Mouse (Mus musculus): ENCODE results near the gene Pde8b. TPM values are rescaled to one million over a fixed set of nuclear protein-coding genes. Genes with fewer than 3 reads are reported as not detected.

The Pde8b gene
- polyA plus RNA-seq, 1 experiment from 2014 or later = 3.6 TPM

- H3K4me3 ChIP-seq (ENCODE audit: low read depth, low read length) = no peak overlapping the region
- H3K4me2 ChIP-seq (ENCODE audit: low read length) = no peak overlapping the region
- H3K36me3 ChIP-seq (ENCODE audit: control insufficient read depth, insufficient read depth, low read length) = no peaks in the 10 kb centered on the region
- H3K27ac ChIP-seq (ENCODE audit: low read depth, low read length) = no peak overlapping the region
- H3K4me1 ChIP-seq (ENCODE audit: control insufficient read depth, insufficient read depth, low read length) = no peaks in the 10 kb centered on the region
- no peaks in the 10 kb centered on the region for H3K27me3 ChIP-seq (replicated peaks; ENCODE audit: control insufficient read depth, insufficient read depth, low read length)
- DNase-seq (ENCODE audit: low spot score) (peak; percentile 19), ATAC-seq (no peak)
- no peaks in the 10 kb centered on the region for H3K9me3 ChIP-seq (replicated peaks; ENCODE audit: control insufficient read depth, low read length)
- no peak overlapping the region for H3K9ac ChIP-seq (ENCODE audit: low read length)
- 67% methylated on average over 9 of the region's 9 CpGs for WGBS
Observed at GRCm38 (mm10) chr13:95177326-95177725, 72.8 kb downstream of the Pde8b start.

DNA sequence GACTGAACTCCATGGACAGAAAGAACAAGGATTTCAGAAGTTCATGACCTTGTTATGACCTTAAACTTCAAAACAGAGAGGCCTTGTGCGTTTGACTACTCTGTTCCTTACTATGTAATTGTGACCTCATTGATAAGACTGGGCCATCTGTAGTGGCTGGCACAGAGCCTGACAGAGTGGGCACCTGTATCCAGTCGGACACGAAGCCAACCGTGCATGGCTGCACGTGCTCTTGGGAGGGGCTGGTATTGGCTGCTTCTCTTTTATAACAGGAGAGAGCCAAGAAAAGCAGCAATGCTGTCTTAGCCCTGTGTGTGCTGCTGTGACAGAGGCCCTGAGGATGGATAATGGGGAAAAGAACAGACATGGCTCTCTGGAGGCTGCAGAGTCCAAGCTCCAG, 73.7 kb downstream of the Pde8b start:
- 49% methylated on average over 5 of the region's 5 CpGs for WGBS

DNA sequence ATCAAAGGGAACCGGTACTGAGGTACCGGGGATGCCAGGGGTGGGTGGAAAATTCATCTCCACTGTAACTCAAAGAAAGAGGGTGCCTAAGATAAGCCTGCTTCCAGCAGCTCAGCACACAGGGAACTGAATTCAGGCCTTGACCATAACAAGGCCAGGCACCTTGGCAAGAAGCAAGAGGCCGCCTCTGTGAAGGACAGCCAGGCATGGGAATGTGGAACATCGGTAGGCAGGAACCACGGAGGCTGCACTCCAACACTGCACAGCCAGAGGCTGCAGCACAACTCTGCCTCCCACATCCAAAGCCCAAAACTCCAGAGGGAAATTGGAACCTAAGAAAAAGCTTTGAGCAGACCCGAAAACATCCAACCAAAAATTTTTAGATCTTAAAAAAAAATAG, 75.9 kb downstream of the Pde8b start:
- Histone ChIP-seq H3K4me3 (ENCODE audit: low read depth, low read length) (no peak overlapping the region), H3K9ac (ENCODE audit: low read length) (no peak overlapping the region), H3K27me3 (replicated peaks; ENCODE audit: control insufficient read depth, insufficient read depth, low read length) (no peaks in the 10 kb centered on the region), H3K27ac (ENCODE audit: low read depth, low read length) (no peak overlapping the region), H3K4me2 (ENCODE audit: low read length) (no peak overlapping the region), H3K36me3 (ENCODE audit: control insufficient read depth, insufficient read depth, low read length) (no peaks in the 10 kb centered on the region), H3K9me3 (replicated peaks; ENCODE audit: control insufficient read depth, low read length) (no peaks in the 10 kb centered on the region), H3K4me1 (ENCODE audit: control insufficient read depth, insufficient read depth, low read length) (no peaks in the 10 kb centered on the region)
- ATAC-seq (no peak), DNase-seq (ENCODE audit: low spot score) (no peak)
- WGBS = 87% methylated on average over 6 of the region's 6 CpGs

More for the DNA sequence above, 73.7 kb downstream of the Pde8b start:
- Histone ChIP-seq H3K4me3 (ENCODE audit: low read depth, low read length) (no peak overlapping the region), H3K27ac (ENCODE audit: low read depth, low read length) (no peak overlapping the region), H3K36me3 (ENCODE audit: control insufficient read depth, insufficient read depth, low read length) (no peaks in the 10 kb centered on the region), H3K27me3 (replicated peaks; ENCODE audit: control insufficient read depth, insufficient read depth, low read length) (no peaks in the 10 kb centered on the region), H3K9ac (ENCODE audit: low read length) (no peak overlapping the region), H3K4me2 (ENCODE audit: low read length) (no peak overlapping the region), H3K9me3 (replicated peaks; ENCODE audit: control insufficient read depth, low read length) (no peaks in the 10 kb centered on the region), H3K4me1 (ENCODE audit: control insufficient read depth, insufficient read depth, low read length) (no peaks in the 10 kb centered on the region)
- 0 out of 2 replicates have a peak, but pooled peaks have one; percentile 23 for ATAC-seq
- DNase-seq (ENCODE audit: low spot score) = peak; percentile 20

- DNase-seq (ENCODE audit: low spot score) = no peak
- Histone ChIP-seq H3K4me3 (ENCODE audit: low read depth, low read length) (no peak overlapping the region), H3K27me3 (replicated peaks; ENCODE audit: control insufficient read depth, insufficient read depth, low read length) (no peaks in the 10 kb centered on the region), H3K9ac (ENCODE audit: low read length) (no peak overlapping the region), H3K27ac (ENCODE audit: low read depth, low read length) (no peak overlapping the region), H3K36me3 (ENCODE audit: control insufficient read depth, insufficient read depth, low read length) (no peaks in the 10 kb centered on the region), H3K4me2 (ENCODE audit: low read length) (no peak overlapping the region), H3K9me3 (replicated peaks; ENCODE audit: control insufficient read depth, low read length) (no peaks in the 10 kb centered on the region), H3K4me1 (ENCODE audit: control insufficient read depth, insufficient read depth, low read length) (no peaks in the 10 kb centered on the region)
- no peak for ATAC-seq
- 86% methylated on average over 4 of the region's 4 CpGs for WGBS
Observed at GRCm38 (mm10) chr13:95172346-95172745, 77.8 kb downstream of the Pde8b start.

DNA sequence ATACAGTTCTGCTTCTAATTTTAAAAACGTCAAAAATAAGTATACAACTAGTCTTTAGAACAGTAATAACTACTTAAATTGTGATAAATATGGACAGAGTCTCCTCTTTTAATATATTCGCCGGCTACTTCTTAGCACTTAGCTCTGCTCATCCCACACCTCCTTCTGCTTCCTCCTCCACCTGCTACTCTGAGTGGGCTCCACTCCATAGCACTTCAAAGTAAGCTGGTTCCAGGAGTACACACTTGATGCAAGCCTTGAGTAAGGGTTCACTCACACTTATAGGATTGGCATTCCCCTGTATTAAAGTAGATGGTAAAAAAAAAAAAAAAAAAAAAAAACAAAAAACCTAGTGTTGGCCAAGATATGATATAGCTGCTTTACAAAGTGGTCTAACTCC, 89.9 kb downstream of the Pde8b start:
- Histone ChIP-seq H3K9me3 (replicated peaks; ENCODE audit: control insufficient read depth, low read length) (no peaks in the 10 kb centered on the region), H3K9ac (ENCODE audit: low read length) (no peak overlapping the region), H3K36me3 (ENCODE audit: control insufficient read depth, insufficient read depth, low read length) (no peaks in the 10 kb centered on the region), H3K4me2 (ENCODE audit: low read length) (no peak overlapping the region), H3K27me3 (replicated peaks; ENCODE audit: control insufficient read depth, insufficient read depth, low read length) (no peaks in the 10 kb centered on the region), H3K4me3 (ENCODE audit: low read depth, low read length) (no peak overlapping the region), H3K4me1 (ENCODE audit: control insufficient read depth, insufficient read depth, low read length) (no peaks in the 10 kb centered on the region), H3K27ac (ENCODE audit: low read depth, low read length) (no peak overlapping the region)
- 90% methylated on average over 3 of the region's 3 CpGs for WGBS
- no peak for DNase-seq (ENCODE audit: low spot score)
- no peak for ATAC-seq

DNA sequence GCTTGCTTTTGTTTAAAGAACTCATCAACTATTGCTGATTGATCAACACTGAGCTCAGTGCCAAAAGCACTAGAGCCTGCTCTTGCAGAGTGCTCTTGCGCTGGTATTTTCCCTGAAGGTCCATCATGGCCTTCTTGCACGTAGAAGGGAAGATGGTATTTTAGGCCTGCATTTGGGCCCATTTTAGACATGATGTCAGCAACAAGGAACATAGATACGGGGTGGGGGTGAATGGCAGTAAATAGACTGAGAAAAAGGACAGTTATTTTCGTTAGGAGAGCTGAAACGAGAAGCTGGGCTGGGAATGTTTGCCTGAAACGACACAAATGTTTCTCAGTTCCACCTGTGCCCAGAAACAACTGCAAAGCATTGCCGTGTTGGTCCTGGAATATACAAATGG, 91.2 kb downstream of the Pde8b start:
- H3K4me3 ChIP-seq (ENCODE audit: low read depth, low read length) = no peak overlapping the region
- H3K9me3 ChIP-seq (replicated peaks; ENCODE audit: control insufficient read depth, low read length) = no peaks in the 10 kb centered on the region
- no peaks in the 10 kb centered on the region for H3K27me3 ChIP-seq (replicated peaks; ENCODE audit: control insufficient read depth, insufficient read depth, low read length)
- ATAC-seq = no peak
- no peak overlapping the region for H3K27ac ChIP-seq (ENCODE audit: low read depth, low read length)
- no peak overlapping the region for H3K4me2 ChIP-seq (ENCODE audit: low read length)
- no peak for DNase-seq (ENCODE audit: low spot score)
- no peaks in the 10 kb centered on the region for H3K36me3 ChIP-seq (ENCODE audit: control insufficient read depth, insufficient read depth, low read length)
- no peaks in the 10 kb centered on the region for H3K4me1 ChIP-seq (ENCODE audit: control insufficient read depth, insufficient read depth, low read length)
- H3K9ac ChIP-seq (ENCODE audit: low read length) = no peak overlapping the region
- 85% methylated on average over 7 of the region's 7 CpGs for WGBS

DNA sequence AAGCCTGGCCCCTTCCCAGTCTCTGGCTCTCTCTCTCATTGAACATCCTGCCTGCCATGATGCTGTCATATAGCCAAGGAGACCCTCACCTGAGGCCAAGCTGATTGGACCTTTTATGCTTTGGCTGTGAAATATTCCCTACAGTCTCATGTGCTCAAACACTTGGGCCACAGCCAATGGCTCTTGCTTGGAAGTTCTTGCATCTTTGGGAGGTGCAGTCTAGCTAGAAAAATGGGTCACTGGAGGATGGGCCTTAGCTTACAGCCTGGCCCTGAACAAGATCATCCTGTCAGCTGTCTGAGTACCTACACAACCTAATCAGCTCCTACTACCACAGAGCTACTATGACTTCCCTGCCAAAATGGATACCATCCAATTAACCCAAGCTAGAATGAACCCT, 105.4 kb downstream of the Pde8b start:
- no peak for DNase-seq (ENCODE audit: low spot score)
- no peak overlapping the region for H3K4me2 ChIP-seq (ENCODE audit: low read length)
- H3K27ac ChIP-seq (ENCODE audit: low read depth, low read length) = no peak overlapping the region
- ATAC-seq = no peak
- H3K27me3 ChIP-seq (replicated peaks; ENCODE audit: control insufficient read depth, insufficient read depth, low read length) = no peaks in the 10 kb centered on the region
- no peaks in the 10 kb centered on the region for H3K36me3 ChIP-seq (ENCODE audit: control insufficient read depth, insufficient read depth, low read length)
- no peak overlapping the region for H3K9ac ChIP-seq (ENCODE audit: low read length)
- no peaks in the 10 kb centered on the region for H3K4me1 ChIP-seq (ENCODE audit: control insufficient read depth, insufficient read depth, low read length)
- no peak overlapping the region for H3K4me3 ChIP-seq (ENCODE audit: low read depth, low read length)
- H3K9me3 ChIP-seq (replicated peaks; ENCODE audit: control insufficient read depth, low read length) = peaks cover 4% of the 10 kb centered on the region; the same call in 1 of the 2 replicates

GRCm38 (mm10) chr13:95140460-95141079, 109.6 kb downstream of the Pde8b start:
- WGBS = 87% methylated on average over 4 of the region's 4 CpGs
- H3K4me1 ChIP-seq (ENCODE audit: control insufficient read depth, insufficient read depth, low read length) = no peaks in the 10 kb centered on the region
- H3K4me2 ChIP-seq (ENCODE audit: low read length) = no peak overlapping the region
- no peak overlapping the region for H3K4me3 ChIP-seq (ENCODE audit: low read depth, low read length)
- H3K27me3 ChIP-seq (replicated peaks; ENCODE audit: control insufficient read depth, insufficient read depth, low read length) = no peaks in the 10 kb centered on the region
- H3K27ac ChIP-seq (ENCODE audit: low read depth, low read length) = no peak overlapping the region
- peaks cover 4% of the 10 kb centered on the region; the same call in 1 of the 2 replicates for H3K9me3 ChIP-seq (replicated peaks; ENCODE audit: control insufficient read depth, low read length)
- ATAC-seq = no peak
- DNase-seq (ENCODE audit: low spot score) = no peak
- H3K36me3 ChIP-seq (ENCODE audit: control insufficient read depth, insufficient read depth, low read length) = no peaks in the 10 kb centered on the region
- no peak overlapping the region for H3K9ac ChIP-seq (ENCODE audit: low read length)

DNA sequence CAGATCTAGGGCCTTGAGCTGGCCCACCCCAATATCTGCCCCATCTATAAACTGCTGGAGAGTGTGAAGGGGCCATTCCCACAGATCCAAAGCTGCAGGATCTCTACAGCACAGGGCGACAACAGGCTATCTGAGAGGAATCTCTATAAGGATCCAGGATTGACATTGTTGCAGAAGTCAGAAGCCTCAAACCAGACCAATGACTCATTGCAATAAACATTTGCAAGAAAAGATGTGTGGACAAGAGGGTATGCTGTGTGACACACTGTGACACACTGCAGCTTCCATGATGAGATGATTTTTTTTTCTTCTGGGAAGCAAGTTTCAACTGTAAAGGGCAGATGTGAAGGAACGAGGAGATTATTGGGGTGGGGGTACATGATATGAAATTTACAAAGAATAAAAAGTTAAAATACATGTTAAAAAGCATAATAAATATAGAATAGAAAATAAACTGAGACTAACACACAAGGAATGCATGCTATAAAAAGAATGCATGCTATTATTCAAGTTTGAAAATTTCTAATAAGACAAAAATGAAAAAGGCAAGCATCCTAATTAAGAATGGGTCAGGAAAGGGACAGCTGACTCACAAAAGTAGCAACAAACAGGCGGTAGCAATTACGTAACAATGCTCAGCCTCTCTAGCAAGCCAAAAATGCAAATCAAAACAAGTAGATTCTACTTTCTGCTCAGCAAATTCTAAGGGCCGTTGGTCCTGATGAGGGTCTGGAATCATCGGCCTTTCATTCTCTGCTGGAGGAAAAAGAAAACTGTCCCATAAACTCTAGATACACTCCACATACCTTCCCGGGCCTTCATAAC, 114.6 kb downstream of the Pde8b start:
- Histone ChIP-seq H3K4me3 (ENCODE audit: low read depth, low read length) (no peak overlapping the region), H3K36me3 (ENCODE audit: control insufficient read depth, insufficient read depth, low read length) (no peaks in the 10 kb centered on the region), H3K27ac (ENCODE audit: low read depth, low read length) (no peak overlapping the region), H3K4me2 (ENCODE audit: low read length) (no peak overlapping the region), H3K4me1 (ENCODE audit: control insufficient read depth, insufficient read depth, low read length) (no peaks in the 10 kb centered on the region), H3K9ac (ENCODE audit: low read length) (no peak overlapping the region), H3K9me3 (replicated peaks; ENCODE audit: control insufficient read depth, low read length) (no peaks in the 10 kb centered on the region), H3K27me3 (replicated peaks; ENCODE audit: control insufficient read depth, insufficient read depth, low read length) (no peaks in the 10 kb centered on the region)
- ATAC-seq (no peak), DNase-seq (ENCODE audit: low spot score) (no peak)
- 79% methylated on average over 7 of the region's 7 CpGs for WGBS

Measured in forebrain, embryonic 14.5 days (tissue).